Mouse (Mus musculus) myocyte (in vitro differentiated cells): ENCODE data around the gene Trpc4ap.

Source experiments
- CEBPB ChIP-seq: IDR thresholded peaks from 2 replicates; pipeline ENCODE4 v1.6.1; 2011; ENCODE audit warnings: mild to moderate bottlenecking, moderate library complexity; ENCODE audit not compliant: poor library complexity, insufficient read depth, severe bottlenecking
- E2F4 ChIP-seq: IDR thresholded peaks from one replicate; pipeline ENCODE4 v1.6.1; 2011; ENCODE audit warnings: mild to moderate bottlenecking, control low read depth, moderate library complexity; ENCODE audit not compliant: insufficient read depth
- MAX ChIP-seq: IDR thresholded peaks from one replicate; pipeline ENCODE4 v1.6.1; 2011; ENCODE audit warnings: low read depth, mild to moderate bottlenecking, control low read depth
- POLR2A ChIP-seq: IDR thresholded peaks from one replicate; pipeline ENCODE4 v1.6.1; 2011; ENCODE audit warnings: low read depth, mild to moderate bottlenecking, control low read depth, moderate library complexity; ENCODE audit not compliant: insufficient read length
- POLR2AphosphoS2 ChIP-seq: IDR thresholded peaks from one replicate; pipeline ENCODE4 v1.6.1; 2011; ENCODE audit warnings: low read depth, control low read depth; ENCODE audit not compliant: insufficient read length
- TCF12 ChIP-seq: IDR thresholded peaks from one replicate; pipeline ENCODE4 v1.6.1; 2011; ENCODE audit warnings: mild to moderate bottlenecking, control low read depth; ENCODE audit not compliant: poor library complexity, insufficient read depth, severe bottlenecking

GRCm38 (mm10) chr2:155616971-155617370 is 75.2 kb downstream of the Trpc4ap start:
- no peak for TF ChIP-seq POLR2A
- TF ChIP-seq TCF12, result no peak
- TF ChIP-seq CEBPB, result no peak
- no peak for TF ChIP-seq MAX
- TF ChIP-seq E2F4, result no peak
- TF ChIP-seq POLR2AphosphoS2, result no peak
